Mouse (Mus musculus): ENCODE measurements around the gene Galns.
A peak's percentile ranks its signal among the peaks of the same experiment; 100 is the strongest.
"Not testable (repeated sequence)": the region's sequence is repeated elsewhere in the genome, so short reads cannot be mapped to it uniquely, and the experiment has no call there.

The Galns gene

GRCm38 (mm10) chr8:122633205-122633604, 21.9 kb upstream of the Galns start:
- no peak for DNase-seq (ENCODE audit: low spot score)

- DNase-seq (ENCODE audit: low spot score): not testable (repeated sequence)
Measured at GRCm38 (mm10) chr8:122632134-122632533, 20.9 kb upstream of the Galns start.

- DNase-seq (ENCODE audit: low spot score): no peak
Measured at GRCm38 (mm10) chr8:122630696-122631095, 19.4 kb upstream of the Galns start.

- DNase-seq (ENCODE audit: low spot score): no peak
Measured at GRCm38 (mm10) chr8:122629388-122629787, 18.1 kb upstream of the Galns start.

GRCm38 (mm10) chr8:122626896-122627295, 15.6 kb upstream of the Galns start:
- DNase-seq (ENCODE audit: low spot score): no peak

- no peak for DNase-seq (ENCODE audit: low spot score)
Measured at GRCm38 (mm10) chr8:122625811-122626210, 14.5 kb upstream of the Galns start.

- DNase-seq (ENCODE audit: low spot score): no peak
Measured at GRCm38 (mm10) chr8:122624653-122625052, 13.4 kb upstream of the Galns start.

GRCm38 (mm10) chr8:122623844-122624642, 12.8 kb upstream of the Galns start:
- no peak for DNase-seq (ENCODE audit: low spot score)

GRCm38 (mm10) chr8:122622727-122623126, 11.5 kb upstream of the Galns start, which contains the start of gene Pabpn1l:
Gene Pabpn1l, minus strand, starts transcription at chr8:122622739.
- no peak for DNase-seq (ENCODE audit: low spot score)

GRCm38 (mm10) chr8:122620446-122620845, 9.2 kb upstream of the Galns start:
- no peak for DNase-seq (ENCODE audit: low spot score)

- DNase-seq (ENCODE audit: low spot score): peak; percentile 37
Measured at GRCm38 (mm10) chr8:122618660-122619378, 7.6 kb upstream of the Galns start.

- peak; percentile 76 for DNase-seq (ENCODE audit: low spot score)
Measured at GRCm38 (mm10) chr8:122617947-122618546, 6.8 kb upstream of the Galns start.

- DNase-seq (ENCODE audit: low spot score): no peak
Measured at GRCm38 (mm10) chr8:122616181-122616905, 5.1 kb upstream of the Galns start.

GRCm38 (mm10) chr8:122610612-122611277, 518 bp downstream of the Galns start:
- no peak for DNase-seq (ENCODE audit: low spot score)

- no peak for DNase-seq (ENCODE audit: low spot score)
Measured at GRCm38 (mm10) chr8:122610209-122610608, 1.1 kb downstream of the Galns start.

- DNase-seq (ENCODE audit: low spot score): no peak
Measured at GRCm38 (mm10) chr8:122606810-122607209, 4.5 kb downstream of the Galns start.

GRCm38 (mm10) chr8:122605367-122605766, 5.9 kb downstream of the Galns start:
- DNase-seq (ENCODE audit: low spot score): no peak

- no peak for DNase-seq (ENCODE audit: low spot score)
Measured at GRCm38 (mm10) chr8:122604640-122605039, 6.6 kb downstream of the Galns start.

- no peak for DNase-seq (ENCODE audit: low spot score)
Measured at GRCm38 (mm10) chr8:122600666-122601065, 10.6 kb downstream of the Galns start.

- DNase-seq (ENCODE audit: low spot score): no peak
Measured at GRCm38 (mm10) chr8:122596031-122596430, 15.2 kb downstream of the Galns start.

- DNase-seq (ENCODE audit: low spot score): no peak
Measured at GRCm38 (mm10) chr8:122593783-122594507, 17.3 kb downstream of the Galns start.

Measured in spleen, adult 12 weeks (tissue).